Mouse (Mus musculus) brown adipose tissue, adult 24 weeks (tissue): Measurements from ENCODE around the gene Btbd16. TPM values are rescaled to one million over a fixed set of nuclear protein-coding genes. Genes with fewer than 3 reads are reported as not detected.

Experiments
- H3K27ac ChIP-seq: fragments of 200-500 bp; replicated peaks from 2 replicates; pipeline ENCODE4 v1.5.1; 2012; ENCODE audit warnings: low read depth, mild to moderate bottlenecking, low read length
- H3K4me1 ChIP-seq: fragments of 200-500 bp; 2 replicates; pipeline ENCODE4 v1.6.1; 2012; ENCODE audit warnings: low read length, mixed read lengths; ENCODE audit not compliant: control insufficient read depth, insufficient read depth, insufficient read length
- H3K4me3 ChIP-seq: fragments of 200-500 bp; 2 replicates; pipeline ENCODE4 v1.5.1; 2012; ENCODE audit warnings: low read depth, mild to moderate bottlenecking, low read length, moderate library complexity; ENCODE audit not compliant: insufficient read depth
- polyA plus RNA-seq: library from polyadenylated mRNA; stranded (reverse); fragments of >200 nt; gene quantifications from 2 replicates; pipeline ENCODE4 v1.2.4, GENCODE M21; 2012; ENCODE audit not compliant: missing spikeins, insufficient read depth, insufficient read length

Btbd16 gene
- polyA plus RNA-seq, 1 experiment, result not detected

GRCm38 (mm10) chr7:130855681-130856080 lies 81.8 kb downstream of the Btbd16 start:
- H3K27ac ChIP-seq, result no peak overlapping the region
- no peaks in the 10 kb centered on the region for H3K4me1 ChIP-seq
- no peak overlapping the region for H3K4me3 ChIP-seq

GRCm38 (mm10) chr7:130857973-130858372 lies 84.1 kb downstream of the Btbd16 start:
- H3K4me3 ChIP-seq, result no peak overlapping the region
- no peak overlapping the region for H3K27ac ChIP-seq
- H3K4me1 ChIP-seq, result no peaks in the 10 kb centered on the region

- Histone ChIP-seq H3K4me1 (no peaks in the 10 kb centered on the region), H3K27ac (no peak overlapping the region), H3K4me3 (no peak overlapping the region)
These were observed 86.1 kb downstream of the Btbd16 start for GRCm38 (mm10) chr7:130859926-130860325.

GRCm38 (mm10) chr7:130860721-130861142 lies 86.9 kb downstream of the Btbd16 start:
- Histone ChIP-seq H3K27ac (no peak overlapping the region), H3K4me3 (no peak overlapping the region), H3K4me1 (no peaks in the 10 kb centered on the region)

- Histone ChIP-seq H3K4me1 (0 out of 2 replicates have a peak, but pooled peaks cover 2% of the 10 kb centered on the region), H3K4me3 (no peak overlapping the region), H3K27ac (no peak overlapping the region)
These were observed 88.6 kb downstream of the Btbd16 start for GRCm38 (mm10) chr7:130862501-130862900.

GRCm38 (mm10) chr7:130864711-130865110 lies 90.8 kb downstream of the Btbd16 start:
- Histone ChIP-seq H3K4me1 (peaks cover 3% of the 10 kb centered on the region; the same call in 1 of the 2 replicates), H3K4me3 (no peak overlapping the region), H3K27ac (no peak overlapping the region)

- Histone ChIP-seq H3K4me1 (peaks cover 5% of the 10 kb centered on the region; the same call in 1 of the 2 replicates), H3K27ac (peak within 1 kb of the TSS; percentile 68), H3K4me3 (peak within 1 kb of the TSS; percentile 89)
These were observed 92.0 kb downstream of the Btbd16 start, which contains the start of gene Plekha1 for GRCm38 (mm10) chr7:130865613-130866591. Gene Plekha1, plus strand, starts transcription at chr7:130865756.

GRCm38 (mm10) chr7:130866640-130867039 lies 92.8 kb downstream of the Btbd16 start:
- H3K4me3 ChIP-seq, result peak overlapping the region; percentile 89
- H3K4me1 ChIP-seq, result peaks cover 5% of the 10 kb centered on the region; the same call in 1 of the 2 replicates
- peak overlapping the region; percentile 68 for H3K27ac ChIP-seq

- Histone ChIP-seq H3K27ac (no peak overlapping the region), H3K4me1 (peaks cover 5% of the 10 kb centered on the region; the same call in 1 of the 2 replicates), H3K4me3 (peak overlapping the region; percentile 30; the same call in 1 of the 2 replicates)
These were observed 93.4 kb downstream of the Btbd16 start for GRCm38 (mm10) chr7:130867256-130867655.

Other genes with a start within 250 kb of the Btbd16 start
- 38.7 and 51.2 TPM in 2 replicates for gene Nsmce4a, start 201.0 kb upstream of the Btbd16 start, polyA plus RNA-seq
- 14.0 and 17.9 TPM in 2 replicates for gene Tacc2, start 196.6 kb upstream of the Btbd16 start, polyA plus RNA-seq
- gene Plekha1, start 91.7 kb downstream of the Btbd16 start, polyA plus RNA-seq, result 11.4 and 17.8 TPM in 2 replicates
- 40.6 and 47.3 TPM in 2 replicates for gene Htra1, start 162.0 kb downstream of the Btbd16 start, polyA plus RNA-seq